Mouse (Mus musculus) kidney, postnatal 25 days (tissue): ENCODE measurements around the gene Cep135.

Experiments used
- DNase-seq, 2 experiments: peaks; one replicate each; pipeline ENCODE4 v3.0.0; 2021; ENCODE audit warnings: mixed read lengths in 2 of 2

The Cep135 gene

GRCm38 (mm10) chr5:76645091-76645868 lies 56.8 kb downstream of the Cep135 start:
- DNase-seq = no peak

- DNase-seq = no peak
These were observed 61.4 kb downstream of the Cep135 start for GRCm38 (mm10) chr5:76649897-76650296.

GRCm38 (mm10) chr5:76651151-76651725 lies 62.7 kb downstream of the Cep135 start:
- no peak for DNase-seq

GRCm38 (mm10) chr5:76656212-76656611 lies 67.7 kb downstream of the Cep135 start, which contains the start of gene C530008M17Rik:
Gene C530008M17Rik (plus strand): TSS chr5:76656512.
- DNase-seq = no peak

DNA sequence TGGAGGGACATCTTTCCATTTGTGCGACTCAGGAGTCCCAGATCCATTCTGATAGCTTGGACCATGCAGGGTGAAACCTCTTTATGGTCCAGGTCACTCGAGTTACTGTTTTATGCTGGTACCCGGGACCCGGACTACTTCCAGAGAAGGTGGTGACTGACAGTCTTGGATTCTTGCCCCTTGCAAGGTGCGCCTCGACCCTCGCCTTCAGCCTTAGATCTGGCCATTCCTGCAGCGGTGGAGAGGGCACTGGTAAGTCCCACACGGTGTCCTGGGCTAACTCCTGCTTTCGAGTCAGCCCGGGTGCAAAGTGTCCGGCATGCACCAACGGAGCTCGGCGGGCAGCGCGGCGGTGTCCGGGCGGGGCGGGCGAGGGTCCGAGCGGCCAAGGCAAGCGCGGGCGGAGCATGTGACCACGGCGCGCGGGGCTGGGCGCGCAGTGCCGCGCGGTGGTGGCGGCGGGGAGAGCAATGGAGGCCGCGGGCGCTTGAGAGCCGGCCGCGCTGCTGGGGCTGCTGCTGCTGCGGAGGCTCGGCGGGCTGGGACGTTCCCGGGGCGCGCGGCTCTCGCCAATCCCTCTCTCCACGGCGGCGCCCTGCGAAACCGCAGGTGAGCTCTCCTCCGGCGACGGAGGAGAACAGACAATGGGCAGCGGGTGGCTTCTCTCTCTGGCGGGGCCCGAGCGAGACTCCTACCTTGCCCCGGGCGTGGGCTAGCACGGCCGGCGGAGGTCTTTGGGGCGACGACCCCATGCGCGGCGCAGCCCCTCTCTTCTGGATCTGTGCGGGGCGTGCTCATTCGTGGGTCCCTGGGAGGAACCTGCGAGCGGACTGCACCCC lies 69.0 kb downstream of the Cep135 start:
- peak; percentile 31 to 48 for DNase-seq

DNA sequence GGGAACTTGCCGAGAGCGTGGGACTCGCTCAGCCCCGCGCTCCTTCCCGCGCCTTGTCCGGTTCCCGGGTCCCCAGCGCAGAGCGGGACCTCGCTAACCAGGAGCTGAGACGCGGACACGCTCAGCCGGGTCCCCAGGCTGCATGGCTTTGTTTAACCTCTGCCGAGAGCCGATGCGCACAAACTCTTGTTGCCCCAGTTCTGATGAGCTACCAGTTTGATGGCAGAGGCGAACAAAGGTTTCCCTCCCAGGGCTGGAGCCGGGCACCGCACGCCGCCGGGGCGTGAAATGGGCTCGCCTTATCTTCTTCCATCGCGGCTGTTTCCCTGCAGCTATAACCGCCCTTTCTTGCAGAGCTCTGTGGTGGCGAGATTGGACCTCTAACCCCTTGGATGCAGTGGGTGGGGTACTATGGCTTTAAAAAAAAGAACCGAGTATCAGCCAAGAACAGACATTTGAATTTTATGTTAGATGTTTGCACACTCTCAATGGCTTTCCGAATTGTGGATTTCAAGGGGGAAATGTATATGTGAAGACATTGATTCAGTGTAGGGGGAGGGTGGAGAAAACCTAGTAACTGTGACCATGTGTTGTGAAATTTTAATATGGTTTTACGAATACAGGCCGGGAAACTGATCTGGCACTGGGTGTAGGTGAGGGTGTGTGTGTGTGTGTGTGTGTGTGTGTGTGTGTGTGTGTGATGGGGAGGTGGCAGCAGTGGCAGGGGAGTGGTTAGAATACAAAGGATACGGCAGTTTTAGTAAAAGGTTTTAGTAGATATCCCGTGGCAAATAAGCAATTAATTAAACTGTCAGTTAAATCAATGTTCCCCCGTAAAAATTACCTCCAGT lies 69.8 kb downstream of the Cep135 start:
- no peak for DNase-seq

- no peak for DNase-seq
These were observed 71.6 kb downstream of the Cep135 start for GRCm38 (mm10) chr5:76659958-76660635.

GRCm38 (mm10) chr5:76661310-76661709 lies 72.8 kb downstream of the Cep135 start:
- DNase-seq = no peak

DNA sequence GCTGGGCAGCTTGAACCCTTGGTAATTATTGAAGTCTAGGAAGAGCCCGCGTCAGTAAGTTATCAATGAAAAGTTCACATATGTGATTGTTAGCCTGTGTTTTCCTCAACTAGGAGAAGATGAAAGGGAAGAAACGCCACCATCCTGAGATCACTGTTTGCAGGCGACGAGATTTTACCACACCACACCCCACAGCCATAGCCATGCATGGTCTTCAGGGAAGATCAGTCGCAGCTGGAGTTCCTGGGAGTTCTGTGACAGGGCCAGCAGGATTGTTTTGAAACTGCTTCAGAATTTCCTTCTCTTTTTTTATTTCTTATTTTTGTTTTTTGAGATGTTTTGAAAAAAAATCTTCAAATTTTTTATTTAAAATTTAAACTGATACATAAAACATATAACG lies 76.4 kb downstream of the Cep135 start:
- DNase-seq = no peak

- DNase-seq = no peak
These were observed 76.9 kb downstream of the Cep135 start for GRCm38 (mm10) chr5:76665421-76665820.

GRCm38 (mm10) chr5:76666026-76666756 lies 77.7 kb downstream of the Cep135 start:
- DNase-seq = no peak

- DNase-seq = no peak
These were observed 79.6 kb downstream of the Cep135 start for GRCm38 (mm10) chr5:76668118-76668517.

GRCm38 (mm10) chr5:76668547-76668946 lies 80.0 kb downstream of the Cep135 start:
- no peak for DNase-seq

GRCm38 (mm10) chr5:76670183-76670582 lies 81.7 kb downstream of the Cep135 start:
- DNase-seq = no peak

DNA sequence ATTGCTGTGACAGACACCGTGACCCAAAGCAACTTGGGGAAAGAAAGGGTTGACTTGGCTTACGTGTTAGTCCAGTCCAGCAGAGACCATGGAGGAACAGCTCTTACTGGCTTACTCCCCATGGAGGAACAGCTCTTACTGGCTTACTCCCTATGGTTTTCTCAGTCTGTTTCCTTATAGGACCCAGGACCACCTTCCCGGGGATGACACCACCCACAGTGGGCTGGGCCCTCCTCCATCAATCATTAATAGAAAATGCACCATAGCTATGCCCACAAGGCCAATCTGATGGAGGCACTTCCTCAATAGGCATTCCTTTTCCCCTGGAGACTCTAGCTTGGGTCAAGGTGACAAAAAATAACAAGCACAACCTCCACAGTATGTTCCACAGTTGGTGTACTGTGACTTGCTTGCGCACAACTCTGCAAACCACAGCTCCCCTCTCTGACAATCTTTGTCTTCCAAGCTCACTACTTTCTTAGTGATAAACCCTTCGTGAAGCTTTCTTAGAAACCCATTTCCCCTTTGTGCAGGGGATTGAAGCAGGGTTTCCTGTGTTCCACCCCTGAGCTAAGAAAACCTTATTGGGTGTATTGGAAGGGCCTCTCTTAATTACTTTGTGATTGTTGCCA lies 85.6 kb downstream of the Cep135 start:
- DNase-seq = no peak

- no peak for DNase-seq
These were observed 86.9 kb downstream of the Cep135 start for GRCm38 (mm10) chr5:76675369-76675768.

DNA sequence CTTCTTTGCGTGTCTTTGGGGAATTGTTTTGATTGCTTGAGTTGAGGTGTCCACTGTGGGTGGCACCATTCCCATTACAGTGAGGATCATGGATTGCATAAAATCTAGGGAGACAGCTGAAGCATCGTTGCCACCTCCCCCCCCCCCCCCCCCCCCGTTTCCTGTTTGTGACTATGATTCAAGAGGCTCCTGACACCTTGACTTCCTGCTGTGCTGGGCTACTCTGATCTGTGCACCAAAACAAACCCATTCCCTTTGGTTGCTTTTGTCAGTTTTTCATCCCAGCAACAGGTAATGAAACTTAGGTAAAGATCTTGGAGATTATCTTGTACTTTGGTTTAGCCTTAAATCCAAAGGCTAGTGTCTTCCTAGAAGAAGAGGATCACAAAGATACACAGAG lies 92.5 kb downstream of the Cep135 start:
- DNase-seq = no peak

GRCm38 (mm10) chr5:76681895-76682656 lies 93.6 kb downstream of the Cep135 start:
- DNase-seq = no peak

GRCm38 (mm10) chr5:76683455-76683854 lies 95.0 kb downstream of the Cep135 start:
- DNase-seq = no peak
